Mouse (Mus musculus): ENCODE data around the gene Bpifa1.

DNA sequence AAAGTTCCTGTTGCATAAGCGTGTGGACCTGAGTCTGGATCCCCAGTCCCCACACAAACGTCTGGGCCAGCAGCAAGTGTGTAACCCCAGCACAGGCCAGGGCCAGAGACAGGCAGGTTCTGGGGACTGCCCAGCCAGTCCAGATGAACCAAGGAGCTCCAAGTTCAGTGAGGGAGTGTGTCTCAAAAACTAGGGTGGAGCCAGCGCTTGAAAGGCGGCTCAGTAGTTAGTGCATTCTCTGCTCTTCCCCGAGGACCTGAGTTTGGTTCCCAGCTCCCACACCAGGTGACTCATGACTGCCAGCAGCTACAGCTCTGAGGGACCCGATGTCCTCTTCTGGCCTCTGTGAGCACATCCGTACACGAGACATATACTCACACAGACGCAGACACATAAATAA lies 54.4 kb downstream of the Bpifa1 start:
- TF ChIP-seq POLR2A (IDR thresholded peaks at IDR 0.05; ENCODE audit: insufficient read depth, low read depth, low read length), result no peak
- no peak for TF ChIP-seq EP300 (IDR thresholded peaks at IDR 0.05; ENCODE audit: insufficient read depth, low read depth, low read length)
- TF ChIP-seq CTCF (IDR thresholded peaks at IDR 0.05), result no peak

Measured in heart, adult 2 months (tissue).